Mouse (Mus musculus) CH12.LX (cell line): ENCODE measurements at regions not wholly inside any gene's neighbourhood (a gene's known extent, or its start where the extent isn't known, plus 50 kb on each side); places are given as distances from the start of the nearest gene placed in this dataset.
"Not testable (repeated sequence)": the region's sequence is repeated elsewhere in the genome, so short reads cannot be mapped to it uniquely, and the experiment has no call there.

Experiments
- DNase-seq: peaks from one replicate; pipeline ENCODE4 v3.0.0-alpha.2; 2013; ENCODE audit errors: extremely low read depth
- H3K27ac ChIP-seq: 2 replicates; pipeline ENCODE4 v1.5.1; 2012; ENCODE audit warnings: low read depth, mild to moderate bottlenecking, control low read depth, moderate library complexity; ENCODE audit not compliant: insufficient read depth
- H3K27me3 ChIP-seq: replicated peaks from 2 replicates; pipeline ENCODE3; 2012; ENCODE audit warnings: inconsistent platforms
- H3K36me3 ChIP-seq, 2 experiments: replicated peaks in 1 of 2; 2 replicates each; pipeline versions ENCODE3 to v1.6.1; 2012; ENCODE audit warnings: inconsistent platforms in 1 of 2, low read length in 1 of 2, mild to moderate bottlenecking in 1 of 2, mixed read lengths in 1 of 2, moderate library complexity in 1 of 2; ENCODE audit not compliant: control insufficient read depth in 1 of 2, insufficient read depth in 1 of 2
- H3K4me1 ChIP-seq, 2 experiments: 2 replicates each; pipeline ENCODE4 v1.6.1; 2012; ENCODE audit warnings: inconsistent platforms in 1 of 2, moderate library complexity in 1 of 2; ENCODE audit not compliant: insufficient read depth in 2 of 2, control insufficient read depth in 1 of 2
- H3K4me2 ChIP-seq: 2 replicates; pipeline ENCODE4 v1.6.1; 2012; ENCODE audit warnings: low read depth, mild to moderate bottlenecking, control low read depth; ENCODE audit not compliant: poor library complexity, insufficient read depth, severe bottlenecking
- H3K4me3 ChIP-seq, 3 experiments: fragments of 150-350 bp in 1 of 3; sonication (generic) in 1 of 3; replicated peaks in 1 of 3; 2 replicates each; pipeline versions ENCODE3 to v1.5.1; 2011 to 2012; ENCODE audit warnings: low read depth in 2 of 3, low read length in 2 of 3, mild to moderate bottlenecking in 2 of 3, moderate library complexity in 2 of 3, control low read depth in 1 of 3, improper control_type of control experiment in 1 of 3, inconsistent platforms in 1 of 3, mixed read lengths in 1 of 3; ENCODE audit not compliant: poor library complexity in 1 of 3
- H3K79me2 ChIP-seq: replicated peaks from 2 replicates; pipeline ENCODE4 v1.6.1; 2012; ENCODE audit warnings: mild to moderate bottlenecking, moderate library complexity; ENCODE audit not compliant: control insufficient read depth, poor library complexity, insufficient read depth, severe bottlenecking; ENCODE audit errors: extremely low read depth
- H3K9ac ChIP-seq: 2 replicates; pipeline ENCODE4 v1.6.1; 2012; ENCODE audit warnings: low read depth, mild to moderate bottlenecking, control low read depth, moderate library complexity; ENCODE audit not compliant: insufficient read depth
- H3K9me3 ChIP-seq: replicated peaks from 2 replicates; pipeline ENCODE3; 2012; ENCODE audit warnings: low read length, inconsistent platforms, mixed read lengths
- HCFC1 ChIP-seq: IDR thresholded peaks from 2 replicates; pipeline ENCODE4 v1.6.1; 2012; ENCODE audit warnings: low read depth, mild to moderate bottlenecking, inconsistent platforms, low read length, improper control_type of control experiment
- POLR2A ChIP-seq: IDR thresholded peaks from 2 replicates; pipeline ENCODE4 v1.6.1; 2011; ENCODE audit warnings: low read depth, mild to moderate bottlenecking, improper control_type of control experiment, low read length
- RCOR1 ChIP-seq: conservative IDR thresholded peaks from 2 replicates; pipeline ENCODE4 v1.6.1; 2012; ENCODE audit warnings: low read depth, mild to moderate bottlenecking, inconsistent platforms, low read length, improper control_type of control experiment
- TBP ChIP-seq: conservative IDR thresholded peaks from 2 replicates; pipeline ENCODE4 v1.6.1; 2011; ENCODE audit warnings: low read depth, low read length, improper control_type of control experiment
- UBTF ChIP-seq: IDR thresholded peaks from 2 replicates; pipeline ENCODE4 v1.6.1; 2012; ENCODE audit warnings: low read depth, mild to moderate bottlenecking, inconsistent platforms, low read length, improper control_type of control experiment, moderate library complexity
- ZMIZ1 ChIP-seq: IDR thresholded peaks from 2 replicates; pipeline ENCODE4 v1.6.1; 2012; ENCODE audit warnings: low read depth, mild to moderate bottlenecking, inconsistent platforms, low read length, improper control_type of control experiment
- dilution Hi-C: fragments of 300-500 bp; cut with MboI; formaldehyde crosslinking; loops from 2 replicates; pipeline ENCODE4 v1.14.3; 2020; ENCODE audit warnings: low sequenced_read_pairs; ENCODE audit not compliant: extremely low pct_unique_long_range_greater_than_20kb, extremely low pct_ligation_motif_present
- in situ Hi-C: fragments of 300-500 bp; cut with MboI; formaldehyde crosslinking; loops from 3 replicates; pipeline ENCODE4 v1.14.3; 2019; ENCODE audit warnings: low sequenced_read_pairs, low pct_ligation_motif_present, low pct_unique_long_range_greater_than_20kb, mixed read lengths

DNA sequence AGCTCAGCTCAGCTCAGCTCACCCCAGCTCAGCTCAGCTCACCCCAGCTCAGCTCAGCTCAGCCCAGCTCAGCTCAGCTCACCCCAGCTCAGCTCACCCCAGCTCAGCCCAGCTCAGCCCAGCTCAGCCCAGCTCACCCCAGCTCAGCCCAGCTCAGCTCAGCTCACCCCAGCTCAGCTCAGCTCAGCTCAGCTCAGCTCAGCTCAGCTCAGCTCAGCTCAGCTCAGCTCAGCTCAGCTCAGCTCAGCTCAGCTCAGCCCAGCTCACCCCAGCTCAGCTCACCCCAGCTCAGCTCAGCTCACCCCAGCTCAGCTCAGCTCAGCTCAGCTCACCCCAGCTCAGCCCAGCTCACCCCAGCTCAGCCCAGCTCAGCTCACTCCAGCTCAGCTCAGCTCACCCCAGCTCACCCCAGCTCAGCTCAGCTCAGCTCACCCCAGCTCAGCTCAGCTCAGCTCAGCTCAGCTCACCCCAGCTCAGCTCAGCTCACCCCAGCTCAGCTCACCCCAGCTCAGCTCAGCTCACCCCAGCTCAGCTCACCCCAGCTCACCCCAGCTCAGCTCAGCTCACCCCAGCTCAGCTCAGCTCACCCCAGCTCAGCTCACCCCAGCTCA is 64.6 kb upstream of the Adam6b start:
- peak overlapping the region; percentile 92 for H3K9ac ChIP-seq
- H3K4me1 ChIP-seq, result peaks cover 5 to 10% of the 10 kb centered on the region in 2 experiments; a peak in 2 of 4 replicates
- 0 out of 2 replicates have a peak, but pooled peaks have one; percentile 65 for TF ChIP-seq UBTF
- DNase-seq, H3K9me3 ChIP-seq, H3K27me3 ChIP-seq, dilution Hi-C loops: not testable (repeated sequence)
- H3K4me3 ChIP-seq, result peak overlapping the region; percentile 24 to 99 (median 81)
- in situ Hi-C loops, result loop anchor here (25.0 kb wide), 2 partner anchors 162 to 1738 kb away; no protein-coding TSS in a partner anchor
- peaks cover 64 to 76% of the 10 kb centered on the region in 2 experiments for H3K36me3 ChIP-seq
- H3K79me2 ChIP-seq, result peaks cover 73% of the 10 kb centered on the region
- peak overlapping the region; percentile 100 for H3K27ac ChIP-seq
- peak overlapping the region; percentile 52 for H3K4me2 ChIP-seq

- peak overlapping the region; percentile 64 to 99 (median 81) for H3K4me3 ChIP-seq
- peaks cover 57 to 69% of the 10 kb centered on the region in 2 experiments for H3K36me3 ChIP-seq
- in situ Hi-C loops (loop anchor here (25.0 kb wide), 2 partner anchors 163 to 1737 kb away; no protein-coding TSS in a partner anchor), dilution Hi-C loops (no loop called here)
- H3K27me3 ChIP-seq, result no peaks in the 10 kb centered on the region
- H3K4me1 ChIP-seq, result peaks cover 5 to 10% of the 10 kb centered on the region in 2 experiments; a peak in 2 of 4 replicates
- no peak for DNase-seq
- peak overlapping the region; percentile 92 for H3K9ac ChIP-seq
- H3K4me2 ChIP-seq, result peak overlapping the region; percentile 2; the same call in 1 of the 2 replicates
- peaks cover 70% of the 10 kb centered on the region for H3K79me2 ChIP-seq
- peak overlapping the region; percentile 100 for H3K27ac ChIP-seq
- 0 out of 2 replicates have a peak, but pooled peaks have one; percentile 7 for TF ChIP-seq TBP
- peak; percentile 53 for TF ChIP-seq POLR2A
- no peak for TF ChIP-seq RCOR1
- no peak for TF ChIP-seq HCFC1
- no peaks in the 10 kb centered on the region for H3K9me3 ChIP-seq
These were observed 63.9 kb upstream of the Adam6b start for GRCm38 (mm10) chr12:113425209-113426070.

DNA sequence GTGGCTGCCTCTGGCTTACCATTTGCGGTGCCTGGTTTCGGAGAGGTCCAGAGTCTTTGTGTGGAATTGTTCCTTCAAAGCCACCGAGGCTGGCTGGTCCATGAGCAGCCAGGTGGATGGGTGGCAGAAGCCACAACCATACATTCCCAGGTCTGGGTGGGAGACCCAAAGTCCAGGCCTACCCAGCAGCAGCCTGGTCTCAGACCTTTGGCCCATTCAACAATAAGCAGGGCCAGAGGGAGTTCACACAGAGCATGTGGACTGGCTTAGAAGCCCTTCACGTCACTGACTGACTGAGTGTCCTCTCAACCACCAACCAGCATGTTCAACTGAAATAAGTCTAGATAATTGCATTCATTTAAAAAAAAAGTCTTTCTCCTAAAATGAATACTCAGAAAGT is 62.7 kb upstream of the Adam6b start:
- Histone ChIP-seq H3K79me2 (peaks cover 65% of the 10 kb centered on the region), H3K9me3 (no peaks in the 10 kb centered on the region), H3K4me3 (peak overlapping the region; percentile 64 to 87 (median 81)), H3K9ac (peak overlapping the region; percentile 92), H3K27me3 (no peaks in the 10 kb centered on the region), H3K4me2 (0 out of 2 replicates have a peak overlapping the region, but pooled peaks have one; percentile 1), H3K27ac (peak overlapping the region; percentile 100), H3K4me1 (peaks cover 0 to 6% of the 10 kb centered on the region in 2 experiments; a peak in 2 of 4 replicates), H3K36me3 (peaks cover 45 to 57% of the 10 kb centered on the region in 2 experiments)
- peak; percentile 62 for DNase-seq
- dilution Hi-C loops, result no loop called here
- no peak for TF ChIP-seq ZMIZ1
- peak; percentile 84; the same call in 1 of the 2 replicates for TF ChIP-seq POLR2A
- in situ Hi-C loops, result loop anchor here (25.0 kb wide), 2 partner anchors 164 to 1736 kb away; no protein-coding TSS in a partner anchor
